Mouse (Mus musculus) thymus, postnatal 36 days (tissue): ENCODE data around the gene Gm3187.
"Not testable (repeated sequence)": the region's sequence is repeated elsewhere in the genome, so short reads cannot be mapped to it uniquely, and the experiment has no call there.

Experiments used
- DNase-seq, 2 experiments: peaks; one replicate each; pipeline ENCODE4 v3.0.0; 2022; ENCODE audit warnings: mixed read lengths in 2 of 2

The Gm3187 gene

GRCm38 (mm10) chr14:5483907-5484306, at the start of gene Gm3187:
Gm3187 (plus strand) TSS chr14:5484207.
- not testable (repeated sequence) for DNase-seq

GRCm38 (mm10) chr14:5455367-5455766, 28.6 kb upstream of the Gm3187 start, which contains the start of gene Gm3194:
Gm3194 (minus strand) TSS chr14:5455467.
- DNase-seq, result not testable (repeated sequence)

- DNase-seq, result not testable (repeated sequence)
These were observed 23.5 kb upstream of the Gm3187 start for GRCm38 (mm10) chr14:5460469-5460868.

- DNase-seq, result not testable (repeated sequence)
These were observed 6.3 kb upstream of the Gm3187 start, which contains the start of gene Gm8246 for GRCm38 (mm10) chr14:5477730-5478129. Gm8246 (minus strand) TSS chr14:5477830.

- DNase-seq, result not testable (repeated sequence)
These were observed 17.4 kb downstream of the Gm3187 start, which contains the start of gene Gm3488 for GRCm38 (mm10) chr14:5501374-5501773. Gm3488 (plus strand) TSS chr14:5501674.

- not testable (repeated sequence) for DNase-seq
These were observed 54.2 kb downstream of the Gm3187 start, which contains the start of gene Gm3532 for GRCm38 (mm10) chr14:5538196-5538595. Gm3532 (plus strand) TSS chr14:5538496.
